Mouse (Mus musculus): ENCODE measurements at regions not wholly inside any gene's neighbourhood (a gene's known extent, or its start where the extent isn't known, plus 50 kb on each side); places are given as distances from the start of the nearest gene placed in this dataset.

DNA sequence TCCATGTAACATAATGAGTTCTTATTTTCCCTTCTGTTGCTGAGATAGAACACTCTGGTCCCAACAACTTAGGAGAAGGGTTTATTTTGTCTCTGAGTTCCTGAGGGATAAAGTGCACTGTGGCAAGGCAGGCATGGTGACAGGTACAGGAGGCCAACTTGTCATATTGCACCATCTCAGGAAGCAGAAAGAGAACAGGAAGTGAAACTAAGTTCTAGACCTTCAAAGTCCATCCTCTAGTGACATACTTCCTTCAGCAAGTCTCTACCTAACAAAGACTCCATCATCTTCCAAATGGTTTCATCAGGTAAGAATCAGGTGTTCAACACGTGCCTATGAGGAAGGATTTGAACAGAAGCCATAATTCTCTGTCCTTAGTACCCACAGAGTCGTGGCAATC is 266.1 kb upstream of the Mtpn start:
- 73% methylated on average over 2 of the region's 2 CpGs for WGBS
- Histone ChIP-seq H3K27ac (no peak overlapping the region), H3K9me3 (no peaks in the 10 kb centered on the region), H3K27me3 (replicated peaks) (no peaks in the 10 kb centered on the region), H3K9ac (no peak overlapping the region), H3K36me3 (no peaks in the 10 kb centered on the region), H3K4me3 (replicated peaks) (no peak overlapping the region), H3K4me2 (no peak overlapping the region), H3K4me1 (no peaks in the 10 kb centered on the region)
- ATAC-seq (ENCODE audit: insufficient read depth, low FRiP score, low read depth): no peak

- no peak overlapping the region for H3K4me3 ChIP-seq (replicated peaks)
- WGBS: 66% methylated on average over 3 of the region's 3 CpGs
- no peak for ATAC-seq (ENCODE audit: insufficient read depth, low FRiP score, low read depth)
- no peaks in the 10 kb centered on the region for H3K27me3 ChIP-seq (replicated peaks)
- H3K27ac ChIP-seq: no peak overlapping the region
- no peaks in the 10 kb centered on the region for H3K9me3 ChIP-seq
- H3K4me2 ChIP-seq: no peak overlapping the region
- H3K36me3 ChIP-seq: no peaks in the 10 kb centered on the region
- H3K4me1 ChIP-seq: no peaks in the 10 kb centered on the region
- H3K9ac ChIP-seq: no peak overlapping the region
These were observed 264.4 kb upstream of the Mtpn start for GRCm38 (mm10) chr6:35804041-35804440.

GRCm38 (mm10) chr6:35779706-35780105 is 240.0 kb upstream of the Mtpn start:
- Histone ChIP-seq H3K27me3 (replicated peaks) (no peaks in the 10 kb centered on the region), H3K4me2 (no peak overlapping the region), H3K27ac (no peak overlapping the region), H3K4me3 (replicated peaks) (no peak overlapping the region), H3K4me1 (no peaks in the 10 kb centered on the region), H3K9me3 (no peaks in the 10 kb centered on the region), H3K36me3 (no peaks in the 10 kb centered on the region), H3K9ac (no peak overlapping the region)
- WGBS: 96% methylated on average over 1 of the region's 1 CpGs
- ATAC-seq (ENCODE audit: insufficient read depth, low FRiP score, low read depth): no peak

DNA sequence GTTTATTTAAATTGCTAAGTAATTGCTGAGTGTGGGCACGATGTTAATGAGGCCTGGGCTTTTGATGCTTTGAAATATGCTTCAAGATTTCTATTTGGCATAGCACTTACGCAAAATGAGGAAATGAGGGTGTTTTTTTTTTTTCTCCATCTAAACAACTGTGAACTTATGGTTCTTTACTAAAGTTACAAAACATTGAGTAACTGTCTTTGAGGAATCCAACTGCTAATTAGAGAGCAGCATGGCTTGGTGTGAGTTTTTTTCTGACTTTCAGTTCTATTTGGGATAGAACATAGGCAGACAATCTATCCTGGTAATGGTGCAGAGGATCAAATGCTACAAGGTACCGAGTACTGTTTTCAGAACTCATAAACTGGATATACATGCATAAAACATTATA is 231.2 kb upstream of the Mtpn start:
- no peak overlapping the region for H3K9ac ChIP-seq
- WGBS: 67% methylated on average over 3 of the region's 3 CpGs

GRCm38 (mm10) chr6:35759606-35760246 is 220.0 kb upstream of the Mtpn start:
- no peak overlapping the region for H3K27ac ChIP-seq
- no peak for ATAC-seq (ENCODE audit: insufficient read depth, low FRiP score, low read depth)
- no peak overlapping the region for H3K4me2 ChIP-seq
- H3K36me3 ChIP-seq: no peaks in the 10 kb centered on the region
- no peak overlapping the region for H3K9ac ChIP-seq
- H3K4me1 ChIP-seq: no peaks in the 10 kb centered on the region
- no peak overlapping the region for H3K4me3 ChIP-seq (replicated peaks)
- H3K9me3 ChIP-seq: no peaks in the 10 kb centered on the region
- no peaks in the 10 kb centered on the region for H3K27me3 ChIP-seq (replicated peaks)
- WGBS: 75% methylated on average over 3 of the region's 3 CpGs

More for the DNA sequence above, 231.2 kb upstream of the Mtpn start:
- H3K4me2 ChIP-seq: no peak overlapping the region
- H3K36me3 ChIP-seq: no peaks in the 10 kb centered on the region
- ATAC-seq (ENCODE audit: insufficient read depth, low FRiP score, low read depth): no peak
- no peak overlapping the region for H3K4me3 ChIP-seq (replicated peaks)
- no peaks in the 10 kb centered on the region for H3K9me3 ChIP-seq
- H3K27ac ChIP-seq: no peak overlapping the region
- no peaks in the 10 kb centered on the region for H3K27me3 ChIP-seq (replicated peaks)
- no peaks in the 10 kb centered on the region for H3K4me1 ChIP-seq

- Histone ChIP-seq H3K27me3 (replicated peaks) (no peaks in the 10 kb centered on the region), H3K36me3 (no peaks in the 10 kb centered on the region), H3K27ac (no peak overlapping the region), H3K9me3 (no peaks in the 10 kb centered on the region), H3K4me1 (no peaks in the 10 kb centered on the region), H3K9ac (no peak overlapping the region), H3K4me2 (no peak overlapping the region), H3K4me3 (replicated peaks) (no peak overlapping the region)
- ATAC-seq (ENCODE audit: insufficient read depth, low FRiP score, low read depth): no peak
- 27% methylated on average over 1 of the region's 1 CpGs for WGBS
These were observed 206.3 kb upstream of the Mtpn start for GRCm38 (mm10) chr6:35746034-35746433.

GRCm38 (mm10) chr6:35705587-35705986 is 165.9 kb upstream of the Mtpn start:
- H3K4me1 ChIP-seq: no peaks in the 10 kb centered on the region
- H3K4me3 ChIP-seq (replicated peaks): no peak overlapping the region
- WGBS: 79% methylated on average over 3 of the region's 3 CpGs
- no peaks in the 10 kb centered on the region for H3K9me3 ChIP-seq
- H3K27me3 ChIP-seq (replicated peaks): no peaks in the 10 kb centered on the region
- H3K36me3 ChIP-seq: no peaks in the 10 kb centered on the region
- H3K9ac ChIP-seq: no peak overlapping the region
- H3K27ac ChIP-seq: no peak overlapping the region
- H3K4me2 ChIP-seq: no peak overlapping the region
- ATAC-seq (ENCODE audit: insufficient read depth, low FRiP score, low read depth): no peak

DNA sequence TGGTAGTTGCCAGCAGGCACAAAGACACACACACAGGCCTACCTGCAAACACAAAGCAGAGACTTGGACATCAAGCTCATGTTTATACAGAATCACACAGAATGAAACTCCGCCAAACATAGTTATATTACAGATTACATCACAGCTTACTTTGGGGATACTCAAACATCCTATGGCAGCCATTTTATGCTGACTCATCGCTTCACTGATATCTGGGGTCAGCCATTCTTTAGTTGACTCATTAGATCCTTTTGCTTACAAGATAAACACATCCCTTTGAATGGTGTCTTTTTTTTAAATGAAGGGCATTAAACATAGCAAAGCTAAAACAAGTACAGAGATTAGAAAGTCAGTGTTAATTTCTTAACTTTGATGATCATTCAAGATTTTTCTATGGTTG is 127.4 kb upstream of the Mtpn start:
- Histone ChIP-seq H3K27ac (no peak overlapping the region), H3K9ac (no peak overlapping the region), H3K27me3 (replicated peaks) (no peaks in the 10 kb centered on the region), H3K4me1 (no peaks in the 10 kb centered on the region), H3K4me2 (no peak overlapping the region), H3K4me3 (replicated peaks) (no peak overlapping the region), H3K36me3 (no peaks in the 10 kb centered on the region), H3K9me3 (no peaks in the 10 kb centered on the region)
- 84% methylated on average over 2 of the region's 2 CpGs for WGBS
- no peak for ATAC-seq (ENCODE audit: insufficient read depth, low FRiP score, low read depth)

DNA sequence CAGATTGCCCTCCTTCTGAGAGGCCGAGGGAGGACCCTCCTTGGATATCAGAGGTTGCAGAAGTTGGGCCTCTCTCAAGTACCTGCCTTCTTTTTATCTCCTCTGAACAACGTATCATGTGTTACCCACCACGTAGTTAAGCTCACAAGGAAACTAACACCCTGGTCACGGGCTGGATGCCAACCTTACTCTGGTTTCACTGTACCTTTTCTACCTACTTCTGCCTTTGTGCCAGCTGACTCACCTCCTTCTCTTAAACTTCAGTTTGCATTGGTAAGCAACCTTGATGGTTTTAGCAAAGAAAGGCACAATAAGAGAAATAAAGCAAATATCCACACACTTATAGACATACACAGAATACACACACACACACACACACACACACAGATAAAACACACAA is 111.7 kb upstream of the Mtpn start:
- WGBS: 64% methylated on average over 4 of the region's 4 CpGs

DNA sequence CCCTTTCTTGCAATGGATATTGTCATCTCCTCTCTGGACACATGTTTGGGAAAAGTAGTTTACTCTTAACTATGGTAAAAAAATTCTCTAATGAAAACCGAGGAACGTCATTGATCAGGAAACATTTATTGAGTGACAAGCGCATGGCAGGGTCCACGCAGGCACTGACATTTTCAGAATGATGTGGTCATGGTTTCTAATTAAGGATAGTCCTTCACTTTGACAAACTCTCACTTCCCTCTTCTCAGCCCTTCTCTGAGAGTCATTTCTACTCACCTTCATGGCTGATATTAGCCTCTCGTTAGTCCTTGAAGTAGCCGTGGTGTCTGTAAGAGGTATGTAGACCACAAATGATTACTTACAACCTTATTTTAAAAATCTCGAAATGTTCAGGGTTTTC is 105.5 kb upstream of the Mtpn start:
- Histone ChIP-seq H3K27me3 (replicated peaks) (no peaks in the 10 kb centered on the region), H3K36me3 (no peaks in the 10 kb centered on the region), H3K27ac (no peak overlapping the region), H3K9me3 (no peaks in the 10 kb centered on the region), H3K4me3 (replicated peaks) (no peak overlapping the region), H3K4me1 (no peaks in the 10 kb centered on the region), H3K9ac (no peak overlapping the region), H3K4me2 (no peak overlapping the region)
- no peak for ATAC-seq (ENCODE audit: insufficient read depth, low FRiP score, low read depth)
- WGBS: 86% methylated on average over 7 of the region's 7 CpGs

More for the DNA sequence above, 111.7 kb upstream of the Mtpn start:
- Histone ChIP-seq H3K4me2 (no peak overlapping the region), H3K9ac (no peak overlapping the region), H3K4me3 (replicated peaks) (no peak overlapping the region), H3K4me1 (no peaks in the 10 kb centered on the region), H3K36me3 (no peaks in the 10 kb centered on the region), H3K27me3 (replicated peaks) (no peaks in the 10 kb centered on the region), H3K9me3 (no peaks in the 10 kb centered on the region), H3K27ac (no peak overlapping the region)
- no peak for ATAC-seq (ENCODE audit: insufficient read depth, low FRiP score, low read depth)

DNA sequence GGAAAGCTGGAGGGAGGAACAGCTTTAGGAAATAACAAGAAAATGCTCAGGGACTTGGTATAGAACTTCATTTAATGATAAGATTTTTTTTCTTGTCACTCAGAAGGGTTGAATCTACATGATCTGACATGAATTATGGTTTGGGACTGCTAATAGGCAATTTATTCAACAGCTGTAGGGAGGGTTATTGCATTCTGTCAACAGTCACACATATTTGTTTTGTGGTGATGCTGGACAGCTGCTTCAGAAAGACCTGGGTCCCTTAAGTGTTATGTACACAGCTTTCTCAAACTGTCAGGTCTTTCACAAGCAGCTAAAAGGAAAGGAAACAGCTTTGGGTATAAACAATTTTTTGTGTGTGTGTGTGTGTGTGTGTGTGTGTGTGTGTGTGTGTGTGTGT is 101.0 kb upstream of the Mtpn start:
- Histone ChIP-seq H3K36me3 (no peaks in the 10 kb centered on the region), H3K9ac (no peak overlapping the region), H3K4me1 (no peaks in the 10 kb centered on the region), H3K4me2 (no peak overlapping the region), H3K9me3 (no peaks in the 10 kb centered on the region), H3K27me3 (replicated peaks) (no peaks in the 10 kb centered on the region), H3K4me3 (replicated peaks) (no peak overlapping the region), H3K27ac (no peak overlapping the region)
- ATAC-seq (ENCODE audit: insufficient read depth, low FRiP score, low read depth): no peak

DNA sequence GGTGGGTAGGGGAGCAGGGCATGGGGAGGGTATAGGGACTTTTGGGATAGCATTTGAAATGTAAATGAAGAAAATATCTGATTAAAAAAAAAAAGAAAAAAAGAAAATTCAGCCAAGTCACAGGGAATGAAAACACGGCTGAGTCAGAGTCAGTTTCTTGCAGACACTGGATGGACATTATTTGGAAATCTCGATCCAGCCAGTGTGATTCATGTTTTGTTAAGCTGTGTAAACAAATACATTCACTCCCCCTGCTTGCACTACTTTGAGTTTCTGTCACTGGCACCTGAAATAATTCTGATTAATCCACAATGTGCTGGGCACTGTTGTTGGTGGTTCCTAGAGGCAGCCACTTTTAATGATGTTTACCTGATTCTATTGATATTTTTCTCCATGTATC is 68.6 kb upstream of the Mtpn start:
- no peak overlapping the region for H3K27ac ChIP-seq
- no peak for ATAC-seq (ENCODE audit: insufficient read depth, low FRiP score, low read depth)
- no peak overlapping the region for H3K4me2 ChIP-seq
- H3K9me3 ChIP-seq: no peaks in the 10 kb centered on the region
- 41% methylated on average over 2 of the region's 2 CpGs for WGBS
- H3K4me3 ChIP-seq (replicated peaks): no peak overlapping the region
- no peak overlapping the region for H3K9ac ChIP-seq
- no peaks in the 10 kb centered on the region for H3K36me3 ChIP-seq
- no peaks in the 10 kb centered on the region for H3K4me1 ChIP-seq
- no peaks in the 10 kb centered on the region for H3K27me3 ChIP-seq (replicated peaks)

GRCm38 (mm10) chr6:35605100-35605499 is 65.4 kb upstream of the Mtpn start:
- no peak for ATAC-seq (ENCODE audit: insufficient read depth, low FRiP score, low read depth)
- 65% methylated on average over 3 of the region's 3 CpGs for WGBS
- Histone ChIP-seq H3K36me3 (no peaks in the 10 kb centered on the region), H3K9me3 (no peaks in the 10 kb centered on the region), H3K9ac (no peak overlapping the region), H3K27ac (no peak overlapping the region), H3K27me3 (replicated peaks) (no peaks in the 10 kb centered on the region), H3K4me1 (no peaks in the 10 kb centered on the region), H3K4me3 (replicated peaks) (no peak overlapping the region), H3K4me2 (no peak overlapping the region)

Data from stomach, embryonic 15.5 days (tissue).